Mouse (Mus musculus) brown adipose tissue, adult 24 weeks (tissue): ENCODE results near the gene Vmn1r148. TPM values are rescaled to one million over a fixed set of nuclear protein-coding genes. Genes with fewer than 3 reads are reported as not detected.
"Not testable (repeated sequence)": the region's sequence is repeated elsewhere in the genome, so short reads cannot be mapped to it uniquely, and the experiment has no call there.

Experiments
- H3K27ac ChIP-seq: fragments of 200-500 bp; replicated peaks from 2 replicates; pipeline ENCODE4 v1.5.1; 2012; ENCODE audit warnings: low read depth, mild to moderate bottlenecking, low read length
- H3K4me1 ChIP-seq: fragments of 200-500 bp; 2 replicates; pipeline ENCODE4 v1.6.1; 2012; ENCODE audit warnings: low read length, mixed read lengths; ENCODE audit not compliant: control insufficient read depth, insufficient read depth, insufficient read length
- H3K4me3 ChIP-seq: fragments of 200-500 bp; 2 replicates; pipeline ENCODE4 v1.5.1; 2012; ENCODE audit warnings: low read depth, mild to moderate bottlenecking, low read length, moderate library complexity; ENCODE audit not compliant: insufficient read depth
- polyA plus RNA-seq: library from polyadenylated mRNA; stranded (reverse); fragments of >200 nt; gene quantifications from 2 replicates; pipeline ENCODE4 v1.2.4, GENCODE M21; 2012; ENCODE audit not compliant: missing spikeins, insufficient read depth, insufficient read length

Vmn1r148 gene
- polyA plus RNA-seq = not detected in 2 replicates

- not testable (repeated sequence) for H3K4me3 ChIP-seq, H3K4me1 ChIP-seq, H3K27ac ChIP-seq
Observed at GRCm38 (mm10) chr7:22413283-22413682, at the start of gene Vmn1r148. TSS of gene Vmn1r148 (plus strand) at chr7:22413583.

GRCm38 (mm10) chr7:22370939-22371338 is 42.4 kb upstream of the Vmn1r148 start, which contains the start of gene Gm8660:
TSS of gene Gm8660 (minus strand) at chr7:22371039.
- H3K4me1 ChIP-seq, H3K4me3 ChIP-seq, H3K27ac ChIP-seq: not testable (repeated sequence)

- H3K27ac ChIP-seq, H3K4me1 ChIP-seq, H3K4me3 ChIP-seq: not testable (repeated sequence)
Observed at GRCm38 (mm10) chr7:22438129-22438528, 24.7 kb downstream of the Vmn1r148 start, which contains the start of gene Vmn1r149. TSS of gene Vmn1r149 (minus strand) at chr7:22438229.

- not testable (repeated sequence) for H3K27ac ChIP-seq, H3K4me1 ChIP-seq, H3K4me3 ChIP-seq
Observed at GRCm38 (mm10) chr7:22463975-22464374, 50.6 kb downstream of the Vmn1r148 start, which contains the start of gene Gm10665. TSS of gene Gm10665 (minus strand) at chr7:22464075.

Other genes with a start within 250 kb of the Vmn1r148 start
- not detected in 2 replicates for gene Vmn1r142, start 249.5 kb upstream of the Vmn1r148 start, polyA plus RNA-seq
- not detected in 2 replicates for gene Vmn1r143, start 224.2 kb upstream of the Vmn1r148 start, polyA plus RNA-seq
- gene Gm8653, start 212.3 kb upstream of the Vmn1r148 start, polyA plus RNA-seq = not detected in 2 replicates
- not detected in 2 replicates for gene Gm8453, start 184.1 kb upstream of the Vmn1r148 start, polyA plus RNA-seq
- gene Gm4187, start 83.9 kb upstream of the Vmn1r148 start, polyA plus RNA-seq = not detected in 2 replicates
- gene Gm8660, start 42.5 kb upstream of the Vmn1r148 start, polyA plus RNA-seq = not detected in 2 replicates
- not detected in 2 replicates for gene Vmn1r149, start 24.6 kb downstream of the Vmn1r148 start, polyA plus RNA-seq
- gene Gm10665, start 50.5 kb downstream of the Vmn1r148 start, polyA plus RNA-seq = not detected in 2 replicates
- not detected in 2 replicates for gene Vmn1r151, start 86.1 kb downstream of the Vmn1r148 start, polyA plus RNA-seq
- gene Vmn1r152, start 109.4 kb downstream of the Vmn1r148 start, polyA plus RNA-seq = not detected in 2 replicates
- gene Gm8677, start 121.3 kb downstream of the Vmn1r148 start, polyA plus RNA-seq = not detected in 2 replicates
- gene Gm4201, start 151.8 kb downstream of the Vmn1r148 start, polyA plus RNA-seq = not detected in 2 replicates
- gene Gm4565, start 174.5 kb downstream of the Vmn1r148 start, polyA plus RNA-seq = not detected in 2 replicates
- gene Vmn1r155, start 244.4 kb downstream of the Vmn1r148 start, polyA plus RNA-seq = not detected in 2 replicates